Mouse (Mus musculus) hindbrain, embryonic 11.5 days (tissue): ENCODE data around the gene D430041D05Rik. TPM values are rescaled to one million over a fixed set of nuclear protein-coding genes. Genes with fewer than 3 reads are reported as not detected.

Experiments
- ATAC-seq: fragments of 200-750 bp; cut with Nextera tagmentation; 2 replicates; pipeline ENCODE4 v1.8.0; 2017; ENCODE audit warnings: mild to moderate bottlenecking, moderate TSS enrichment, moderate library complexity; ENCODE audit not compliant: low FRiP score
- DNase-seq: peaks from one replicate; pipeline ENCODE4 v3.0.0-alpha.2; 2015; ENCODE audit warnings: low spot score
- H3K27ac ChIP-seq: fragments of 300-500 bp; sonication (generic); 2 replicates; pipeline ENCODE4 v1.5.1; 2014; ENCODE audit warnings: mild to moderate bottlenecking, low read depth, low read length
- H3K27me3 ChIP-seq: fragments of 300-500 bp; sonication (generic); 2 replicates; pipeline ENCODE4 v1.6.1; 2014; ENCODE audit warnings: mild to moderate bottlenecking, low read length, moderate library complexity, mixed read lengths; ENCODE audit not compliant: control insufficient read depth, insufficient read depth
- H3K36me3 ChIP-seq: fragments of 300-500 bp; sonication (generic); 2 replicates; pipeline ENCODE4 v1.6.1; 2014; ENCODE audit warnings: mild to moderate bottlenecking, low read length, moderate library complexity, mixed read lengths; ENCODE audit not compliant: control insufficient read depth, insufficient read depth
- H3K4me1 ChIP-seq: fragments of 300-500 bp; sonication (generic); replicated peaks from 2 replicates; pipeline ENCODE4 v1.6.1; 2014; ENCODE audit warnings: low read length, mixed read lengths; ENCODE audit not compliant: control insufficient read depth, insufficient read depth
- H3K4me2 ChIP-seq: fragments of 300-500 bp; sonication (generic); replicated peaks from 2 replicates; pipeline ENCODE4 v1.6.1; 2014; ENCODE audit warnings: mild to moderate bottlenecking, low read depth, low read length
- H3K4me3 ChIP-seq: fragments of 300-500 bp; sonication (generic); 2 replicates; pipeline ENCODE4 v1.5.1; 2014; ENCODE audit warnings: low read depth, low read length
- H3K9ac ChIP-seq: fragments of 300-500 bp; sonication (generic); 2 replicates; pipeline ENCODE4 v1.6.1; 2014; ENCODE audit warnings: low read depth, low read length
- H3K9me3 ChIP-seq: fragments of 300-500 bp; sonication (generic); 2 replicates; pipeline ENCODE4 v1.6.1; 2016; ENCODE audit warnings: low read length; ENCODE audit not compliant: control insufficient read depth
- WGBS: fragments of 180-500 bp; shearing (Covaris S2); extraction: QIAGEN DNeasy Blood & Tissue Kit; methylation state at CpG from one replicate; pipeline ENCODE4 v1.1.7; 2014; 5-methylcytosine and 5-hydroxymethylcytosine counted together
- polyA plus RNA-seq: library from polyadenylated mRNA; unstranded; fragments of >200 nt; fragmentation: Nextera tagmentation; extraction: Ambion mirVana; gene quantifications from 2 replicates; pipeline ENCODE4 v1.2.1, GENCODE M21; 2014

The D430041D05Rik gene
- polyA plus RNA-seq, 1 experiment from 2014 or later = 3.6 TPM

GRCm38 (mm10) chr2:104305722-104306121 is 105.1 kb downstream of the D430041D05Rik start:
- Histone ChIP-seq H3K27me3 (no peaks in the 10 kb centered on the region), H3K36me3 (no peaks in the 10 kb centered on the region), H3K9me3 (no peaks in the 10 kb centered on the region), H3K9ac (no peak overlapping the region), H3K27ac (no peak overlapping the region), H3K4me1 (no peaks in the 10 kb centered on the region), H3K4me3 (no peak overlapping the region), H3K4me2 (no peak overlapping the region)
- no peak for DNase-seq
- ATAC-seq = no peak
- WGBS = 89% methylated on average over 5 of the region's 5 CpGs

DNA sequence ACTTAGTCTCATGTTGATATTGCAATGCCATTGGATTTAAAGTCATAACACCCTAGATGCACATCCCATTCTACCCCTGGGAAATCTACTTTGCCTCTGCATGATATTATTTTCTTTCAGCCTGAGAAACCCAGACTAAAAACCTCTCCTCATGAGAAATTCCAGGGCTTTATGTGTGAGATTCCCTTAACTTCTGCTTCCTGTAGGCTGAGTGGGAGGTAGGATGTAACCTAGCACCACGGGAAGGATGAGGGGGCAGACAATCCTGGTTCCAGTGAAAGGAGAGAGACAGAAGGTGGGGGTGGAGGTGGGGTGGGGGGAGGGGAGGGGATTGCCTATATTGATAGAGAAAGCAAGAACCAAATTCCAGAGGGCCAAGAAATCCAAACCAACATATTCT is 110.9 kb downstream of the D430041D05Rik start:
- H3K27me3 ChIP-seq = no peaks in the 10 kb centered on the region
- H3K9ac ChIP-seq = no peak overlapping the region
- ATAC-seq (no peak), DNase-seq (no peak)
- H3K4me1 ChIP-seq = no peaks in the 10 kb centered on the region
- H3K36me3 ChIP-seq = no peaks in the 10 kb centered on the region
- no peaks in the 10 kb centered on the region for H3K9me3 ChIP-seq
- no peak overlapping the region for H3K27ac ChIP-seq
- 56% methylated on average over 1 of the region's 1 CpGs for WGBS
- no peak overlapping the region for H3K4me2 ChIP-seq
- no peak overlapping the region for H3K4me3 ChIP-seq

GRCm38 (mm10) chr2:104299160-104299559 is 111.7 kb downstream of the D430041D05Rik start:
- H3K4me3 ChIP-seq = no peak overlapping the region
- ATAC-seq (no peak), DNase-seq (peak; percentile 81)
- no peaks in the 10 kb centered on the region for H3K4me1 ChIP-seq
- no peaks in the 10 kb centered on the region for H3K36me3 ChIP-seq
- no peak overlapping the region for H3K4me2 ChIP-seq
- H3K9ac ChIP-seq = no peak overlapping the region
- no peak overlapping the region for H3K27ac ChIP-seq
- 19% methylated on average over 7 of the region's 7 CpGs for WGBS
- no peaks in the 10 kb centered on the region for H3K9me3 ChIP-seq
- H3K27me3 ChIP-seq = no peaks in the 10 kb centered on the region

- H3K27me3 ChIP-seq = no peaks in the 10 kb centered on the region
- WGBS = 76% methylated on average over 3 of the region's 3 CpGs
- no peak for ATAC-seq
These were observed 124.0 kb downstream of the D430041D05Rik start for GRCm38 (mm10) chr2:104286821-104287220.

GRCm38 (mm10) chr2:104283401-104283955 is 127.3 kb downstream of the D430041D05Rik start:
- 90% methylated on average over 8 of the region's 8 CpGs for WGBS
- no peak for DNase-seq
- Histone ChIP-seq H3K9me3 (no peaks in the 10 kb centered on the region), H3K4me3 (no peak overlapping the region), H3K9ac (no peak overlapping the region), H3K27ac (no peak overlapping the region), H3K36me3 (no peaks in the 10 kb centered on the region), H3K4me1 (no peaks in the 10 kb centered on the region), H3K27me3 (no peaks in the 10 kb centered on the region), H3K4me2 (no peak overlapping the region)
- no peak for ATAC-seq

More at GRCm38 (mm10) chr2:104286821-104287220, 124.0 kb downstream of the D430041D05Rik start:
- H3K4me1 ChIP-seq = no peaks in the 10 kb centered on the region
- H3K36me3 ChIP-seq = no peaks in the 10 kb centered on the region
- no peak overlapping the region for H3K27ac ChIP-seq
- H3K4me3 ChIP-seq = no peak overlapping the region
- no peak overlapping the region for H3K4me2 ChIP-seq
- no peak for DNase-seq
- H3K9me3 ChIP-seq = no peaks in the 10 kb centered on the region
- no peak overlapping the region for H3K9ac ChIP-seq

- no peak for DNase-seq
- H3K36me3 ChIP-seq = no peaks in the 10 kb centered on the region
- no peaks in the 10 kb centered on the region for H3K27me3 ChIP-seq
- H3K27ac ChIP-seq = no peak overlapping the region
- no peak overlapping the region for H3K4me2 ChIP-seq
- 86% methylated on average over 2 of the region's 2 CpGs for WGBS
- H3K9me3 ChIP-seq = no peaks in the 10 kb centered on the region
- no peak overlapping the region for H3K4me3 ChIP-seq
- no peak overlapping the region for H3K9ac ChIP-seq
- no peaks in the 10 kb centered on the region for H3K4me1 ChIP-seq
- ATAC-seq = no peak
These were observed 128.0 kb downstream of the D430041D05Rik start for GRCm38 (mm10) chr2:104282835-104283234.

DNA sequence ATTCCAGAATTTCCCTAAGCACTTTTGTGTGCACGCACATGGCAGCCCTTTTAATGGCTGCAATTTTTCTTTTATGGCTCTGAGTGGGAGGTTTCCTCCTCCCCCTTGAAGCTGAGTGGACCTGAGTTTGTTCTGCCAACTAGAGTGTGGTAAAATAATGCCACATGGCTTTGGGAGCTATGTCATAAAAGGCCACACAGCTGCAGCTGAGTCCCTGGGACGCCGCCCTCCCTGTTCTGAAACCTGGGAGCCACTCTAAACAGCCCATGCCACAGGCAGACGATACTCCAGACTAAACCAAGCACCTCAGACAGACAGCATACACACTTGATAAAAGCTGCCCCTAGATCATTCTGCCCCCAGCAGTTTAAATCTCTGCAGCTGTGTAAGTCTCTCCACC is 143.8 kb downstream of the D430041D05Rik start:
- ATAC-seq (no peak), DNase-seq (no peak)
- no peak overlapping the region for H3K27ac ChIP-seq
- no peaks in the 10 kb centered on the region for H3K4me1 ChIP-seq
- no peaks in the 10 kb centered on the region for H3K9me3 ChIP-seq
- WGBS = 65% methylated on average over 4 of the region's 4 CpGs
- H3K4me3 ChIP-seq = no peak overlapping the region
- H3K27me3 ChIP-seq = no peaks in the 10 kb centered on the region
- H3K4me2 ChIP-seq = no peak overlapping the region
- no peaks in the 10 kb centered on the region for H3K36me3 ChIP-seq
- H3K9ac ChIP-seq = no peak overlapping the region

DNA sequence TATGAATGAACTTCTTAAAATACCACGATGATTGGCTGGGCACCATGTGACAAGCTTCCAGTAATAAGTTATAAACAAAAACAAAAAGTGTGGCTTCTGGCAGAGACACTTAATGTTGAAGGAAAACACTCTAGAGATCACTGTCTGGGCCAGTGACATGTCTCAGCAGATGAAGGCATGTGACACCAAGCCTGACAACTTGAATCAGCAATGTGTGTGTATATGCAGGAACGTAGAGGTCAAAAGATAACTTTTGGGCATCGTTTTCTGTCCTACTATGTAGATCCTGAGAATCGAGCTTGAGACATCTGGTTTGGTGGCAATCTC is 149.1 kb downstream of the D430041D05Rik start:
- ATAC-seq = no peak
- Histone ChIP-seq H3K27ac (no peak overlapping the region), H3K36me3 (no peaks in the 10 kb centered on the region), H3K27me3 (no peaks in the 10 kb centered on the region), H3K4me2 (no peak overlapping the region), H3K4me1 (no peaks in the 10 kb centered on the region), H3K9ac (no peak overlapping the region), H3K9me3 (no peaks in the 10 kb centered on the region), H3K4me3 (no peak overlapping the region)
- DNase-seq = no peak
- WGBS = 92% methylated on average over 4 of the region's 4 CpGs

DNA sequence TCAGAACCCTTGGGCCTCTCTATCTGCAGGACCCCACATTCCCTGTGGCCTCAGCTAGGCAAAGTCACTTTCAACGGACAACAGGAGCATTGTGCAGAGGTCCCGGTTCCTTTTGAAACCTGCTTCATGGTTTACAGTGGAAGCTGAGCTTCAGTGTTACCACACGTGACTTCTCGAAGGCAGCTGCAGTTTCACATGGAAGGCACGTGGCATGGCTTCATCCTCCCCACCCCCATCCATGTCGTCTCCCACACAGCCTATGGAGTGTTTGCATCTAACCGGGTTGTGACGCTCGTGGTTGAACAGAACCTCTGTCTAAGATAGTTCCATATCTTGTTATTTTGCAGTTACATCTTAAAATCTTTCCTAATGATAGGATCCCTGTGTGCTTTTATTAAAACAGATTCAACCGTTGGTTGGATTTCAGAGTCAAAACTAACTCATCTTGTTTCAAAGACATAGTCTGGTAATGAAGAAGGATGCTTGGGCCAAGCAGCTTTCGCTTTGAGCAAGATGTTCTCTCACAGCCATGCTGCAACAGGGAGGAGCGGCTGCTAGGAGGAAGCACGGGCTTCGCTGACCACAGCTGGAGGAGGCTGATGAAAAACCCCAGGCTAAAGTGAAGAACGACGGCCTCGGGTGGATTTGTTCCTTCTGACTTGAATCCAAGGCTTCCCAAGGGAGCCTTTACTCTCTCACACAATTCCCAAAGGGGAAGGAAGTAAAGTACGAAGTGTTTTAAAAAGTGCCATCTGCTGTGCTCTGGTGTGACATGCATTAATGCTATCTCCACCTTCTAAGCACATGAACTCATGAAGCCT is 149.7 kb downstream of the D430041D05Rik start:
- H3K27me3 ChIP-seq = no peaks in the 10 kb centered on the region
- no peak overlapping the region for H3K4me2 ChIP-seq
- H3K9me3 ChIP-seq = no peaks in the 10 kb centered on the region
- DNase-seq (no peak), ATAC-seq (no peak)
- 77% methylated on average over 18 of the region's 18 CpGs for WGBS
- no peak overlapping the region for H3K4me3 ChIP-seq
- no peaks in the 10 kb centered on the region for H3K36me3 ChIP-seq
- H3K27ac ChIP-seq = no peak overlapping the region
- H3K4me1 ChIP-seq = no peaks in the 10 kb centered on the region
- no peak overlapping the region for H3K9ac ChIP-seq
